Mouse (Mus musculus) activated CD4-positive, CD25-positive, alpha-beta regulatory T cell, adult 4 months (primary cell): ENCODE results near the gene Matk. TPM values are rescaled to one million over a fixed set of nuclear protein-coding genes. Genes with fewer than 3 reads are reported as not detected.

Experiments
- ATAC-seq: one replicate; pipeline ENCODE4 v1.8.0; 2017
- polyA plus RNA-seq, 2 experiments: library from polyadenylated mRNA; unstranded; fragments of 100-300 nt; shearing (Covaris generic); gene quantifications; one replicate each; pipeline ENCODE4 v1.2.1; 2017

Matk gene
- polyA plus RNA-seq, 2 experiments from 2014 or later, result 54.3 to 64.7 TPM

DNA sequence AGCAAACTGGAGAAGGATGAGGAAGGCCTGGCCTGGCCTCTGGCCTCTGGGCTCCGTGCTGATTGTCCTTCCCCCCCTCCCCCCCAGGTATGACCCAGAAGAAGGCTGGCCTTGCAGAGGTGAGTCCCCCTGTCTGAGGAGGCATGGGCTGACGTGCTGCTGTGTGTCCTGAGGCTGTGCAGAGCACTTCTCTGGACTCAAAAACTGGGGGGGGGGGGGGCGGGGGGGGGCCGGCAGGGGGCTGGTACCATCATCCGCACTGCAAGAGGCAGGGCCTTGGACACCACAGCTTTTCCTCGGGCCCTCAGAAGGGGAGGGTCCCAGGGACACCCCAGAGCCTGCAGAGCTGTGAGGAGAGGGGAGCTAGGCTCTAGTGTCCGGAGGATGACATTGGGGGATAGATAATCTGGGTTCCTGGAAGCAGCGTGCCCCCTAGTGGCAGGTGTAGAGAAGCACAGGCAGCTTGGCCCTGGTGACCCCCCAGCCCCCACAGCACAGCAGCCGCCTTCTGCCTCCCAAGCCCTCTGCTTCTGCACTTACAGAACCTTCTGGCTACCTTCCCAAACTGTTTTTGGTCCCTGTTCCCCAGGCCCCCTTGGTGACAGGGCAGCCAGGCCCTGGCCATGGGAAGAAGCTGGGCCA, 52.0 kb downstream of the Matk start:
- ATAC-seq, result peak; percentile 21

DNA sequence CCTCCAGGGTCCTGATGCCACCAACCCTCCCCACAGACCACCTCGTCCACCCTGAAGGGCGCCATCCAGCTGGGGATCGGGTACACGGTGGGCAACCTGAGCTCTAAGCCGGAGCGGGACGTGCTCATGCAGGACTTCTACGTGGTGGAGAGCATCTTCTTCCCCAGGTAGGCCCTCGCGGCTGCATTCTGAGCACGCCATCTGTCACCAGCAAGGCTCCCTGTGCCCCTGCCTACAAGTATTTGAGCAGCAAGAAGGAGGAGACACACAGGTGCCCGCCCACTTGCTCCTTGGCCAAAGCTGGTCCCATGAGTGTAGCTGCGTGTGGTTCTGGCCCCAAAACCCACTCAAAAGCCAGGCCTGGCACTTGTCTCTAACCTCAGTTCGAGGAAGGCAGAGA, 52.9 kb downstream of the Matk start:
- no peak for ATAC-seq

DNA sequence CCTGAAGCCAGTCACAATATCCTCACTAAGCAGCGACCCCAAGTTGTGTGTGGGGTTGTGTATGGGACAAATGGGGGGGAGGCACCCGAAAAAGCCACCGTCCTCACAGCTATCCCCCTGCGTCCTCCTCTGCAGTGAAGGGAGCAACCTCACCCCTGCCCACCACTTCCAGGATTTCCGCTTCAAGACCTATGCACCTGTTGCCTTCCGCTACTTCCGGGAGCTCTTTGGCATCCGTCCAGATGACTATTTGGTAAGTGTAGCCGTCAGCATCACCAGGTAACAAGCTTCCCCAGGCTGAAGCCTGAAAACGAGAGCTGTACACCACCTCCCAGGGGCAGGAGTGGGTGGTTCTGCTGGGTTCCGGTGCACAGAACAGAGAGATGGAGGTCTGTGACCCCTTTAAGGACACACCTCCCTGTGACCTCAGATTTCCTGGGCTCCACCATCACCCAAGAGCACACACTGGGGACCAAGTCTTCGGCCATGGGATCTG, 53.5 kb downstream of the Matk start:
- no peak for ATAC-seq

DNA sequence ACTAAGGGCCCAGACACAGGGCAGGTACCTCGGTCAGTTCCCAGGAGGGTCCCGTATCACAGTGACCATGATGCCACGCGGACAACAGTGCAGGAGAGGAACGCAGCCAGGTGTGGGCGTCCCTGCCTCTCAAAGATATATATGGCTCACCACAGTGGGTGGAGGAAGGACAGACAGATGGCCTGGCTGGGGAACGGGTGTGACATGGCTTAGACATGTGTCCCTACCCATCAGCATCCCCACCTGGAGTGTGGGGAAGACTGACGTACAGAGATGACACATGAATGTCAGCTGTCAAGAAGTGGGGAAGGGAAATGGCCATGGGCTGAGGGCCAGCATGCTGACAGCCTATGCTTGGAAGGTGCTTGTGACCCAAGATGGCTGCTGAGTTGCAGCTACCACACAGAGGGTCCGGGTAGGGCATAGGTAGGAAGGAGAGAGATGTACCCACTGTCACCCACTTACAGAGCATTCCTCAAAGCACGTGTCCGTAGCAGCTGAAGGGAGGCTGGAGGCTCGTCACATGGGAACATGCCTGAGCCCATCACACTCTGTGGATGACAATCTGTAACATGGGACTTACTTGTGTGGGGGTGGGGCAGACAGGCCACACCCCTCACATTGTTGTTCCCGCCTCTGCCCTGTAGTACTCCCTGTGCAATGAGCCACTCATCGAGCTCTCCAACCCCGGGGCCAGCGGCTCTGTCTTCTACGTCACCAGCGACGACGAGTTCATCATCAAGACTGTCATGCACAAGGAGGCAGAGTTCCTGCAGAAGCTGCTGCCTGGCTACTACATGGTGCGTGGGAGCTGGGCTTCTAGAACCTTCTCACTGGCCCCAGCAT, 54.3 kb downstream of the Matk start:
- no peak for ATAC-seq

DNA sequence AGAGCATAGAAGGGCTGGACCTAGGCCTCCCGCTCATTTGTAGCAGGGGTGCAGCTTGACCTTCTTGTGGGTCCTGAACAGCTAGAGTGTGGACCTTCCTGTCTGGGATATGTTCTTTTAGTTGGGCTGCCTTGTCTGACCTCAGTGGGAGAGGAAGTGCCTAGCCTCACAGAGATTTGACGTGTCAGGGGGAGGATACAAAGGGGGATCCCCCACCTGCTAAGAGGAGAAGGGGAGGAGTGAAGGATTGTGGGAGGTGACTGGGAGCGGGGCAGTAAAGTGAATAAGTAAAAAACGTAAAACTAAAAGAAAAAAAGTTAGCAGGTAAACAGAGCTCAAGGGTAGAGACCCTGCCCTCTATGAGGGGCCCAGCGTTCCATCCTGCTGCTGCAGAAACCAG, 56.8 kb downstream of the Matk start:
- ATAC-seq, result peak; percentile 86

Other genes starting within 250 kb of the Matk start
- gene Gng7, start 238.0 kb upstream of the Matk start, polyA plus RNA-seq, result not detected
- under 1 TPM in 1 of 2 experiments, not detected in 1; 0.11 TPM for gene Diras1, start 227.3 kb upstream of the Matk start, polyA plus RNA-seq
- 1 to 10 TPM; 3.2 to 4.0 TPM for gene Slc39a3, start 215.5 kb upstream of the Matk start, polyA plus RNA-seq
- gene Sgta, start 192.8 kb upstream of the Matk start, polyA plus RNA-seq, result 10 to 100 TPM; 54.7 to 68.3 TPM
- 1 to 10 TPM; 2.8 to 4.5 TPM for gene Thop1, start 182.9 kb upstream of the Matk start, polyA plus RNA-seq
- not detected for gene Creb3l3, start 154.1 kb upstream of the Matk start, polyA plus RNA-seq
- gene Map2k2, start 147.0 kb upstream of the Matk start, polyA plus RNA-seq, result 10 to 100 TPM; 21.3 to 26.5 TPM
- gene Zbtb7a, start 117.7 kb upstream of the Matk start, polyA plus RNA-seq, result 10 to 100 TPM; 10.7 to 12.4 TPM
- gene Pias4, start 85.0 kb upstream of the Matk start, polyA plus RNA-seq, result 10 to 100 TPM; 17.6 to 23.8 TPM
- 1,000 to 10,000 TPM in 1 of 2 experiments, 100 to 1,000 TPM in 1; 933 to 1,303 TPM for gene Eef2, start 76.3 kb upstream of the Matk start, polyA plus RNA-seq
- 1 to 10 TPM; 4.1 to 4.9 TPM for gene Dapk3, start 69.9 kb upstream of the Matk start, polyA plus RNA-seq
- gene 4930442H23Rik, start 69.1 kb upstream of the Matk start, polyA plus RNA-seq, result not detected
- gene Nmrk2, start 50.9 kb upstream of the Matk start, polyA plus RNA-seq, result under 1 TPM in 1 of 2 experiments, not detected in 1; 0.17 TPM
- 1 to 10 TPM; 4.0 to 5.0 TPM for gene Atcay, start 22.1 kb upstream of the Matk start, polyA plus RNA-seq
- gene Zfr2, start 19.8 kb upstream of the Matk start, polyA plus RNA-seq, result 1 to 10 TPM in 1 of 2 experiments, under 1 TPM in 1; 0.79 to 1.5 TPM
- gene Mrpl54, start 14.0 kb downstream of the Matk start, polyA plus RNA-seq, result 100 to 1,000 TPM; 148 to 166 TPM
- 10 to 100 TPM; 10.2 to 18.0 TPM for gene Apba3, start 14.0 kb downstream of the Matk start, polyA plus RNA-seq
- 1 to 10 TPM; 2.4 to 3.1 TPM for gene Tjp3, start 38.6 kb downstream of the Matk start, polyA plus RNA-seq
- 10 to 100 TPM; 11.1 to 16.9 TPM for gene Pip5k1c, start 40.0 kb downstream of the Matk start, polyA plus RNA-seq
- 1 to 10 TPM; 5.1 to 5.7 TPM for gene Cactin, start 68.2 kb downstream of the Matk start, polyA plus RNA-seq
- 10 to 100 TPM; 20.9 to 21.4 TPM for gene Tbxa2r, start 75.8 kb downstream of the Matk start, polyA plus RNA-seq
- not detected for gene Gipc3, start 90.3 kb downstream of the Matk start, polyA plus RNA-seq
- gene Hmg20b, start 97.5 kb downstream of the Matk start, polyA plus RNA-seq, result 10 to 100 TPM; 18.7 to 20.6 TPM
- 1 to 10 TPM; 1.2 TPM for gene Mfsd12, start 104.6 kb downstream of the Matk start, polyA plus RNA-seq
- 1 to 10 TPM in 1 of 2 experiments, not detected in 1; 2.1 TPM for gene 4930404N11Rik, start 112.9 kb downstream of the Matk start, polyA plus RNA-seq
- 10 to 100 TPM; 19.3 to 20.1 TPM for gene Fzr1, start 125.6 kb downstream of the Matk start, polyA plus RNA-seq
- 10 to 100 TPM; 12.7 to 13.7 TPM for gene Dohh, start 131.5 kb downstream of the Matk start, polyA plus RNA-seq
- 1 to 10 TPM; 1.1 to 1.2 TPM for gene Gm48551, start 131.5 kb downstream of the Matk start, polyA plus RNA-seq
- gene Gm48552, start 136.1 kb downstream of the Matk start, polyA plus RNA-seq, result 1 to 10 TPM in 1 of 2 experiments, not detected in 1; 1.4 TPM
- 10 to 100 TPM in 1 of 2 experiments, 1 to 10 TPM in 1; 7.3 to 13.3 TPM for gene Smim24, start 140.1 kb downstream of the Matk start, polyA plus RNA-seq
- 10 to 100 TPM; 15.2 to 16.0 TPM for gene Nfic, start 202.7 kb downstream of the Matk start, polyA plus RNA-seq
- 1 to 10 TPM in 1 of 2 experiments, under 1 TPM in 1; 0.44 to 1.5 TPM for gene Celf5, start 229.8 kb downstream of the Matk start, polyA plus RNA-seq
- 10 to 100 TPM; 33.4 to 41.8 TPM for gene Ncln, start 243.5 kb downstream of the Matk start, polyA plus RNA-seq
- gene S1pr4, start 247.2 kb downstream of the Matk start, polyA plus RNA-seq, result 10 to 100 TPM; 70.0 to 70.7 TPM